Mouse (Mus musculus): Measurements from ENCODE around the gene Thpo. TPM values are rescaled to one million over a fixed set of nuclear protein-coding genes. Genes with fewer than 3 reads are reported as not detected.

Gene Thpo
- total and polyA plus RNA-seq, 2 experiments from 2014 or later: 1.0 to 1.6 TPM

- H3K36me3 ChIP-seq (ENCODE audit: insufficient read depth, low read length): peaks cover 50% of the 10 kb centered on the region
- H3K27ac ChIP-seq: no peak overlapping the region
- H3K9ac ChIP-seq (replicated peaks; ENCODE audit: low read length): no peak overlapping the region
- H3K4me2 ChIP-seq (ENCODE audit: low read depth, low read length): no peak overlapping the region
- no peak for ATAC-seq
- H3K4me1 ChIP-seq (ENCODE audit: insufficient read depth, low read length): peaks cover 18% of the 10 kb centered on the region
- no peaks in the 10 kb centered on the region for H3K9me3 ChIP-seq (ENCODE audit: low read length)
- WGBS: 85% methylated on average over 4 of the region's 4 CpGs
- no peak overlapping the region for H3K4me3 ChIP-seq (ENCODE audit: low read length)
- peak; percentile 35 for TF ChIP-seq CTCF (IDR thresholded peaks at IDR 0.05; ENCODE audit: low read depth)
- peak; percentile 44 for DNase-seq (ENCODE audit: low spot score)
- H3K27me3 ChIP-seq (ENCODE audit: insufficient read depth, low read length): no peaks in the 10 kb centered on the region
Observed at GRCm38 (mm10) chr16:20676702-20677101, 57.6 kb downstream of the Thpo start.

GRCm38 (mm10) chr16:20675213-20675612 lies 59.1 kb downstream of the Thpo start:
- Histone ChIP-seq H3K9me3 (ENCODE audit: low read length) (no peaks in the 10 kb centered on the region), H3K27me3 (ENCODE audit: insufficient read depth, low read length) (no peaks in the 10 kb centered on the region), H3K36me3 (ENCODE audit: insufficient read depth, low read length) (peaks cover 35% of the 10 kb centered on the region), H3K9ac (replicated peaks; ENCODE audit: low read length) (no peak overlapping the region), H3K27ac (no peak overlapping the region), H3K4me2 (ENCODE audit: low read depth, low read length) (no peak overlapping the region), H3K4me1 (ENCODE audit: insufficient read depth, low read length) (peaks cover 18% of the 10 kb centered on the region), H3K4me3 (ENCODE audit: low read length) (no peak overlapping the region)
- 90% methylated on average over 6 of the region's 6 CpGs for WGBS
- no peak for TF ChIP-seq CTCF (IDR thresholded peaks at IDR 0.05; ENCODE audit: low read depth)
- DNase-seq (ENCODE audit: low spot score): no peak
- ATAC-seq: no peak

Other genes with a start within 250 kb of the Thpo start
- gene Eif2b5, start 235.7 kb downstream of the Thpo start, total RNA-seq (2014; rRNA removed): 102 and 109 TPM in 2 replicates
- gene Eif2b5, start 235.7 kb downstream of the Thpo start, polyA plus RNA-seq (2015; fragmentation: Nextera tagmentation; extraction: Ambion mirVana): 80.9 and 81.4 TPM in 2 replicates
- 44.3 and 48.6 TPM in 2 replicates for gene Dvl3, start 217.5 kb downstream of the Thpo start, total RNA-seq (2014; rRNA removed)
- 22.3 and 25.7 TPM in 2 replicates for gene Dvl3, start 217.5 kb downstream of the Thpo start, polyA plus RNA-seq (2015; fragmentation: Nextera tagmentation; extraction: Ambion mirVana)
- 966 and 1,021 TPM in 2 replicates for gene Ap2m1, start 199.0 kb downstream of the Thpo start, total RNA-seq (2014; rRNA removed)
- 1,289 and 1,346 TPM in 2 replicates for gene Ap2m1, start 199.0 kb downstream of the Thpo start, polyA plus RNA-seq (2015; fragmentation: Nextera tagmentation; extraction: Ambion mirVana)
- 42.1 and 63.4 TPM in 2 replicates for gene Abcf3, start 185.9 kb downstream of the Thpo start, total RNA-seq (2014; rRNA removed)
- gene Abcf3, start 185.9 kb downstream of the Thpo start, polyA plus RNA-seq (2015; fragmentation: Nextera tagmentation; extraction: Ambion mirVana): 67.5 and 73.2 TPM in 2 replicates
- 49.9 and 60.2 TPM in 2 replicates for gene Vwa5b2, start 145.0 kb downstream of the Thpo start, total RNA-seq (2014; rRNA removed)
- 32.6 and 32.8 TPM in 2 replicates for gene Vwa5b2, start 145.0 kb downstream of the Thpo start, polyA plus RNA-seq (2015; fragmentation: Nextera tagmentation; extraction: Ambion mirVana)
- 6.0 and 6.4 TPM in 2 replicates for gene Eef1akmt4, start 122.9 kb downstream of the Thpo start, total RNA-seq (2014; rRNA removed)
- gene Eef1akmt4, start 122.9 kb downstream of the Thpo start, polyA plus RNA-seq (2015; fragmentation: Nextera tagmentation; extraction: Ambion mirVana): 5.6 and 6.5 TPM in 2 replicates
- gene Gm49333, start 122.9 kb downstream of the Thpo start, total RNA-seq (2014; rRNA removed): 0.54 TPM in 1 of 2 replicates, not detected in the other
- gene Gm49333, start 122.9 kb downstream of the Thpo start, polyA plus RNA-seq (2015; fragmentation: Nextera tagmentation; extraction: Ambion mirVana): not detected in 2 replicates
- 34.8 and 38.9 TPM in 2 replicates for gene Alg3, start 122.8 kb downstream of the Thpo start, total RNA-seq (2014; rRNA removed)
- gene Alg3, start 122.8 kb downstream of the Thpo start, polyA plus RNA-seq (2015; fragmentation: Nextera tagmentation; extraction: Ambion mirVana): 35.5 and 36.5 TPM in 2 replicates
- gene Camk2n2, start 113.2 kb downstream of the Thpo start, total RNA-seq (2014; rRNA removed): 70.2 and 82.9 TPM in 2 replicates
- 84.7 and 85.7 TPM in 2 replicates for gene Camk2n2, start 113.2 kb downstream of the Thpo start, polyA plus RNA-seq (2015; fragmentation: Nextera tagmentation; extraction: Ambion mirVana)
- gene Ece2, start 104.7 kb downstream of the Thpo start, total RNA-seq (2014; rRNA removed): 14.7 and 24.6 TPM in 2 replicates
- 16.0 and 16.6 TPM in 2 replicates for gene Ece2, start 104.7 kb downstream of the Thpo start, polyA plus RNA-seq (2015; fragmentation: Nextera tagmentation; extraction: Ambion mirVana)
- 192 and 196 TPM in 2 replicates for gene Psmd2, start 82.9 kb downstream of the Thpo start, total RNA-seq (2014; rRNA removed)
- gene Psmd2, start 82.9 kb downstream of the Thpo start, polyA plus RNA-seq (2015; fragmentation: Nextera tagmentation; extraction: Ambion mirVana): 308 and 314 TPM in 2 replicates
- 424 and 428 TPM in 2 replicates for gene Eif4g1, start 66.2 kb downstream of the Thpo start, total RNA-seq (2014; rRNA removed)
- gene Eif4g1, start 66.2 kb downstream of the Thpo start, polyA plus RNA-seq (2015; fragmentation: Nextera tagmentation; extraction: Ambion mirVana): 115 and 124 TPM in 2 replicates
- gene Fam131a, start 41.3 kb downstream of the Thpo start, total RNA-seq (2014; rRNA removed): 130 and 147 TPM in 2 replicates
- gene Fam131a, start 41.3 kb downstream of the Thpo start, polyA plus RNA-seq (2015; fragmentation: Nextera tagmentation; extraction: Ambion mirVana): 49.0 and 55.4 TPM in 2 replicates
- gene Polr2h, start 16.8 kb downstream of the Thpo start, total RNA-seq (2014; rRNA removed): 25.5 and 29.2 TPM in 2 replicates
- 88.6 and 90.8 TPM in 2 replicates for gene Polr2h, start 16.8 kb downstream of the Thpo start, polyA plus RNA-seq (2015; fragmentation: Nextera tagmentation; extraction: Ambion mirVana)
- 57.0 and 74.6 TPM in 2 replicates for gene Clcn2, start 16.8 kb downstream of the Thpo start, total RNA-seq (2014; rRNA removed)
- 18.5 and 21.2 TPM in 2 replicates for gene Clcn2, start 16.8 kb downstream of the Thpo start, polyA plus RNA-seq (2015; fragmentation: Nextera tagmentation; extraction: Ambion mirVana)
- 32.0 and 35.5 TPM in 2 replicates for gene Chrd, start 1.4 kb downstream of the Thpo start, total RNA-seq (2014; rRNA removed)
- 6.2 and 7.0 TPM in 2 replicates for gene Chrd, start 1.4 kb downstream of the Thpo start, polyA plus RNA-seq (2015; fragmentation: Nextera tagmentation; extraction: Ambion mirVana)